Mouse (Mus musculus): ENCODE measurements around the gene Apol9a.

The Apol9a gene

DNA sequence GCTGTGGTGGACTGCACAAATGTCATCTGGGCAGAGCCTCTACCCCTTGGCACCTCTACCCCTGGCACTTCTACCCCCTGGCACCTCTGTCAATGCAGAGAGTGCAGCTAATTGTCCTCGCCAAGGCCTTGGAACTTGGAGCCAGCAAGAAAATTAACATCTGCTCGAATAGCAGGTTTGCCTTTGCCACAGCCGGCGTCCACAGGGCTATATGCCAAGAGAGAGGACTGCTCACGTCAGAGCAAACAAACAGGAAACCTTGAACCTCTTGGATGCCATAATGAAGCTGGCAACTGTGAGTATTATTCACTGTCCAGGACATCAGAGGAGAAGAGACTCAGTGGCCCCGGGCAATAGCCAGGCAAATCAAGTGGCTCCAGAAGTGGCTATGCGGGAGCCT lies 34.0 kb downstream of the Apol9a start:
- no peak for DNase-seq

DNA sequence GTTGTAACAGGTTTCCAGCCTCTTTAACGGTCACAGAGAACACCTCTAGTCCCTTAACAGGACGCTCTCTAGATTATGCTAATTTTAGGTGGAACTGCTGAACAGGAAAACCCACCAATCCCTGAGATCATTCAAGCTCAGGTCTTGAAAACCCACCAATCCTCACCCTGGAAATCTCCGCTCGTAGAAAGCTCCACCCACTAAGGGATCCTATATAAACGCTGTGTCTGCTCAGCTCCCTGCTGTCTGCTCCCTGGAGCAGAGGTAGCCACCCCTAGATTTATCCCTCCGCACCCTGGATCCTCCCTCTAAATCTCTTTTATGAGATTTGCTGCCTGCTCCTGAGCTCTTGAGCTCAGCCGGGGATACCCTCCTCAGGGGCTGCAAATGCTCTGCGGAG lies 40.3 kb downstream of the Apol9a start:
- DNase-seq, result no peak

DNA sequence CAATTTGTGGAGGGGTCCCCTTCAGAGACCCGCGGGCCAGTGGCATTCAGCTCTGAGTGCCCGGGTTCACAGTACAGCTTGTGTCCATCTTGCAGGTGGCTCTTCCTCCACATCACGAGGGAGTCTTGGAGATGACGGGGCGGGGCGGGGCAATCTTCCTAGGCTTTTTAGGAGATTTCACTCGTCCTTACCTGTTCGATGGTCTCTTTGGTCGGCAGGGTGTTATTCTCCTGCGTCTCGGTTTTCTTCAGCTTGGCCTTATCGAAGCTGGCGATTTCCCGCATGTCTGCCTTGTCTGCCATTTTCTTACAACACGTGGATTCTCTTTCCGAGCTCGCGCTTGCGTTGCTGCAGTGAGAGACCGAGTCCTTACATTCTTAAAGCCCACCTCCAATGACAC lies 41.0 kb downstream of the Apol9a start:
- no peak for DNase-seq

DNA sequence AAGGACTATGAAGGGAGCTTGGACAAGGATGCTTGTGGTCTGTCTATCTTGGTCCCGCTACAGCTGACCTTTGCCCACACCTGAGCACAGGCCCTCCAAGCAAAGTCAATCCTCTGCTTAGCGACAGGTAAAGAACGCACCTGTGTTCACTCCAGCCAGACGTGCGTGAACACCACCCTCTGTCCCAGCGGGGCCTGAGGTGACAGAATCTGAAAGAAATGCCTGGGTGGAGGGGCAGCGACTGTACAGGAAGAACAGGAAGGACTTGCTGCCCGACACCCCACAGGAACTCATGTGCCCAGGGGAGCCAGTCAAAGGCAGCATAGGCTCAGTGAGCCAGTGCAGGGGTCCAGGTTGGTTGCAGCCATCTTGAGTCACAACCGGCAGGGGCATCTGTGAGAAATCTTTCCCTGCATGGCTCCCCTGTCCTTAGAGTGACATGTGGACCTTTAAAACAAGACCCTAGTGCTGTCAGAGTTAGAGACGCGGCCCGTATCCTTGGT lies 42.1 kb downstream of the Apol9a start:
- no peak for DNase-seq

DNA sequence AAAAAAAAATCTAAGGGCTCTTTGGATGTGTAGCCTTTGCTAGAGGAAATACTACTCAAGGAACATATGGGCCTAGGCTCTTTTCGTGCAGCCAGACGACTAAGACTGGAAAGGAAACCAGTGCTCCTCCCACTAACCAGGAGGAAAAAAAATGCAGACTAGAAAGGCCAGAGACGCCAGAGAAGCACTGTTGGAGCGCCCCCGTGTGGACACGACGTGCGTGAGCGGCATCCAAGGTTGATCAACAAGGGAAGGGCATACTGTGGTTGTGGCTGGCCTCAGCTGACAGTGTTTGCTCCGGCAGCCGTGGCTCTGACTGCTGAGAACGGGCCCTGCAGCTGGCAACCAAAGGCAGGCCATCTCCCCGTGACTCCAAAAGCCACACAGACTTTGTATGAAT lies 42.8 kb downstream of the Apol9a start:
- DNase-seq, result peak; percentile 94 to 96

DNA sequence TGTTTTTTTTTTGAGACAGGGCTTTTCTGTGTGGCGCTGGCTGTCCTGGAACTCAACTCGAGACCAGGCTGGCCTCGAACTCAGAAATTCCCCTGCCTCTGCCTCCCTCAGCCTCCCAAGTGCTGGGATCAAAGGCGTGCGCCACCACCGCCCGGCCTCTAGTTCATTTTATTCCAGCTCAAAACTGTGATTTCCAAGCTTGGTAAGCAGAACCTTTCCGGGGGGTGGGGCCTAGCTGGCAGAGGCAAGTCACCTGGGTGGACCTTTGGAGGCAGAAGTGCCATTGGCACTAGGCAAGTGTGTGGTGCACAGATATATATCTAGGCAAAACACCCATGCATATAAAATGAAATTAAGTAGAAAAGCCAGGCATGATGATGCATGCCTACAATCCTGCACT lies 43.4 kb downstream of the Apol9a start:
- DNase-seq, result peak; percentile 46 to 48

DNA sequence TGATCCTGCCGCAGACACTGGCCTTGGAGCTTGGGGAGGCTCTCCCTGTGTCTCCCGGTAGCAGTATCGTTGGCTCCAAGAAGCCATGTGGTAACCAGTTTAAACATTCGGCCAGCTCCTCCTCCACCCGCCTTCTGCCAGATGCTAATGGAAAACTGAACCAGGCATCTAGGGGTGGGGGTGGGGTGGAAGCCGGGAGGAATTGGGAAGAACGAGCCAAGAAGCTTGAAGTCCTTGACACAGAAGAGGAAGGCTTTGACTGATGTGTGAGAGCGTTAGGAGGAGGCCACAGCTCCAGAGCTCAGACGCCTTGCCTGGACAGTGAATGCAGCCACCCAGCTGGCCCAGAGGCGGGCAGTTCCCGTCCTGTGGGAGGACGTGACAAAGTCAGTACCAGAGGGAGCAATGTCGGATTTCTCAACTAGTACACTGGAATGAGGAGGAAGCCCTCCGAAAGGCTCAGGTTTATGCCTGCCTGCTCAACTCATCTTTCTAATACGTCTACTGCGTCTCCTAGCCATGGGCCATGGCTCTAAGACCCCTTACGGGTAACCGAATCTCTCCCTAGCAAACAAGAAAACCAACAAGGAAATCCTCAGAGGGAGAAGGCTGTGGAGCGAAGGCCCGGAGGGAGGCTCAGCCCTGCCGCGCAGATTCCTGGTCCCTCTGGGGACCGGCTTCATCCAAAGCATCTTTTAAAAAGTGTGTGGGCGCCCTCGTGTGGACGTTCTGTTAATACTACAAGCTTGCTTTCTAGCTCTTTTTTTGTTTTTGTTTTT lies 44.0 kb downstream of the Apol9a start:
- peak; percentile 75 to 83 for DNase-seq

DNA sequence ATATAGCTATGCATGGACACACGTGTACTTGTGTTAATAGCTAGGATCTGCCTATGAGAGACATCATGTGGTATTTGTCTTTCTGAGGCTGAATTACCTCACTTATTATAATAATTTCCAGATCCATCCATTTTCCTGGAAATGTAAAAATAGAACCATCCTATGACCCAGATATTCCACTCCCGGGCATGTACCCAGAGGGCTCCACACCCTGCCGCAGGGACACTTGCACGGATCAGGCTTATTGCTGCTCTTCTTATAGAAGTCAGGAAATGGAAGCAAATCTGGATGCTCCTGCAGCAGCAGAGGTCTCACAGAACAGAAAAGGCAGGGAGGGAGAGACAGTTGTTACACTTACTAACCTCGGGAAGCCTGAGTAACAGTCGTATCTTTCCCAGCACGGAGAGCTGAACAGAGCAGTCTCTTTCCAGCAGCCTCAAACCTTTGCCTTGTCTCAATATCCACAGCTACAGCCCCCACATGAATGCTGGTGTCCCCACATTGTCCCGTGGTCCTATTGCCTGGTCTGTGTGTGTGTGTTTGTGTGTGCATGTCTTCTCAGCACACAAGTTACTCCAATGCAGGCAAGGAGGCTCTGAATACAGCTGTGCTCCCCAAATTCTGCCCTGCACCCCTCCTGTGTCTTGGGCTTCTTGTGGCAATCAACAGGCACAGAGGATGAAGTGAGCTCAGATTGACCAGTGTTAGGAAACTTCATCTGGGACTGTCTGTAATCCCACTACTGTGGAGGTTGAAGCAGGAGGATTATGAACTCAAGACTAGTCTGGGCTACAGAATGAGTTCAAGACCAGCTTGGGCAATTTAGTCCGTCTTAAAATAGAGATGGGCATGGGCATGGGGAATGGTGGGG lies 45.0 kb downstream of the Apol9a start:
- no peak for DNase-seq

DNA sequence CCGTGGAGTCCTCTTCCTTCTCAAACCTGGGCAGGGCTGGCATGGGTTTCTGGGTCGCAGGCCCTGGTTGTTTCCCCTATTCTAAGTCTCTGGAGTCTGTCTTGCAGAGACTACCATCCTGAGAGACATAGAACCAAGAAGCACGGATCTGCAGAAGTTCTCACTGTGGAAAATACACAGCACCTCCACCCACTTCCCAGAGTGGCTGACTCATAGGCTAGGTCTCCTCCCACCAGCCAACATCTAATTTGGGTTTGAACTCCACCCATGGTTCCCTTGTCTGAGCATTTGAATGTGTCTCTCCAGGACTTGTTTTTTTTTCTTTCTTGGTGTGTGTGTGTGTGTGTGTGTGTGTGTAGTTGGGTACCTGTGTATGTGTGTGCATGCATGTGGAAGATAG lies 46.9 kb downstream of the Apol9a start:
- no peak for DNase-seq

DNA sequence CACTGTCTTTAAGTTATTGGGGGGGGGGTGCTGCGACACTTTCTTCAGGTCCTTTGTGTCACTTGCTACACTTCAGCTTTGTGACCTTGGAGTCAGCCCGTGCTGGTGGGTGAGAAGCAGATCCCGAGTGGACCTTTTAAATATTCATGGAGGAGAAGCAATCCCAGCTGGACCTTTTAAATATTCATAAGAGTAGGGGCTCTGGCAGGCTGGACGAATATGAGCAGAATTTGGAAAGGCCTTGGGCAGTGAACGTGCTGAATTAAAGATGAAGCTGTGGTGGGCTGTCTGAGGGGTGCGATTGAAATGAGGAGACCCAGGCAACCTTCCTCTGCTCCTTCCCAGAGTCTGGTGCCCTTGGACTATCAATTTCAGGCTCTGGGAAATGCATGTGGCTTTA lies 47.4 kb downstream of the Apol9a start:
- DNase-seq, result no peak

DNA sequence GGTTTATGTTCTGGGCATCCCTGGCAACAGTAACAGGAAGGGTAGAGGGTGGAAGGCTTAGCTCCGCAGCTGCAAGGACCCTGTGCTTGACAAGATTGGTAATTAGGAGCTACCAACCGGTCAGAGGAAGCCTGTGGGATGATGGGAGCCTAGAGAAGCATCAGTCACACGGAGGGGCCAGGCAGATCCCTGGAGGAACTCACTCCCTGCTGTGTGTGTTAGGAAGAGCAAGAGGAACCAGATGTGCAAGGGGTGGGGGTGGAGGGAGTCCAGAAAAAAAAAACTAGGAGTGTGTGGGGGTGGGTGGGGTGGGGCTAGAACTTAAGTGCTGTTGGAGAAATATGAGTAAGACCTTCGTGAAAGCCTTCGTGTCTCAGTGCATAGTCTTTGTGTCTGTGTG lies 48.0 kb downstream of the Apol9a start:
- no peak for DNase-seq

DNA sequence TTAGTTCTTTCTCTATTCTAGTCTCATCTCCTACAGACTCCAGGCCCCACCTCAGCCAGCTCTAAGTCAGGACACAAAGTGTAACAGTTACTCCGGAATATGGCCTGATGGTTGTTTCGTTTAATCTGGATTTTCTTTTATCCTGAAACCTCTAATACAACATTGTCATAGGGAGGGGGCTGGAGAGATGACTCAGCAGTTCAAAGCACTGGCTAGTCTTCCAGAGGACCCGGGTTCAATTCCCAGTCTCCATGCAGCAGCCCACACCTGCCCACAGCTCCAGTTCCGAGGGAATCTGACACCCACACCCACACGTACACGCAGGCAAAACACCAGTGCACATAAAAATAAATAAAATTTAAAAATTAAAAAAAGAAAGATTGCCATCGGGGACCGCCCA lies 51.0 kb downstream of the Apol9a start:
- no peak for DNase-seq

DNA sequence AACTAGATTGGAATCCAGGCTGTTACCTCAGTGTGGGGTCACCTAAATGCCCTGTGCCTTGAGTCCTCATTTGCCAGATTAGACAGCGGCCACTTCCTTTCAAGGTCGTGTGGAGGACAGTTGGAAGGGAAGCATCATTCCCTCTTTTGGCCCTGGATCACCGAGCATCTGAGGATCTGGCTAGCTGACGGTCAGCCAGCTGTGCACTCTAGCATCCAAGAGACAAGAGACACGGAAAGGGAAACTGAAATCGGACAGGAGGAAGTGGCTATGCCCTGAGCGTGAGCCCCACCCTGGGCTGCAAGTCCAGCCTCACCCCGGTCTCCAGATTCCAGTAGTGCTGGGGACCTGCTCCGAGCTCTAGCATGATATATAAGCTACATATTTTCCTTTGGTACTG lies 51.4 kb downstream of the Apol9a start:
- DNase-seq, result peak; percentile 39 to 65

DNA sequence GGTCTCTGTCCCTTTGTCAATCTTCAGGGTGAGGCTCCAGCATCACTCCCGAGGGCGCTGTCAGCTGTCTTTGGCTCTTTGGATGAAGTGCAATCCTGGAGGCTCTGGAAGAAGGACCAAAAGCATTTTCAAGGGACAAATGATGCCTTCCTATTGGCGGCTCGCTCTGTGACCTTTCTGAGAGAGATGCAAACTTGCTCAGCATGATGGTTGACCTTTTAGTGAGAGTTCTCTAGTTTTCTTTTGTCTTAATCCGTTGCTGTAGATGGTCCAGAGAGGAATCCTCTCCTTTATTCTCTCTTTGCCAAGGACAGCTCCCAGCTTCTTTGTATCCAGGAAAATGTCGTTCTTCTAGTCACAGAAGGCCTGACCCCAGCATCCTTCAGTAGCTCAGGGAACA lies 51.9 kb downstream of the Apol9a start:
- DNase-seq, result no peak

DNA sequence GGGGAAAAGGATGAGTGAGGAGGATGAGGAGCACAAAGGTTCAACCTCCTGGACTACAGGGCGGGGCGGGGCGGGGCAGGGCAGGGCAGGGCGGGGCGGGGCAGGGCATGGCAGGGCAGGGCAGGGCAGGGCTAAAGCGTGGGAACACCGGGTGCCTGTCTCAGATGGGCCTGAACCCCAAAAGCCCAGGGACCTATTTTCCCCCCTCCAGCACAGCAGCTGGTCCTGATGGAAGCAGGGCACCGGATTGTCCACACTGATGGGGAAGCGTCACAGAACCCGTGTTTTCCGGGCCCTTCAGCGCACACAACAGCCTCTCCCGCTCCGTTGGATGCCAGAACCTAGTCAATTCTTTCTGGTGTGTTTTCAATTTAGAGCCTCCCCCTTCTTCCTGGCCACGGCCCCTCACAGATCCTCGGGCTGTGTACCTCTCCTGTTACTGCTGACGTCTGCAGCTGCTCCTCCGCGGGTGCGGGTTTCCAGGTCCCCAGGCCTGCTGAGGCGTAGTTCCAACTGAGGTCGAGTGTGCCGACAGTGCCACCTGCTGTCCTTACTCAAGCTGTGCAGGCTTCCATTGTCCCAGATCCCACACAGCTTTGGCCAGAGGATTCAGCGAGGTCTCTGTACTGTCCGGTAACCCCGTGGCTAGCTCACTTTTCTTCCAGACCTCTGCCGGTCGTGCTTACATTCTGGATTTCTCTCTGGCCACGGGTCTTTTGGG lies 52.5 kb downstream of the Apol9a start:
- DNase-seq, result peak; percentile 76 to 83

DNA sequence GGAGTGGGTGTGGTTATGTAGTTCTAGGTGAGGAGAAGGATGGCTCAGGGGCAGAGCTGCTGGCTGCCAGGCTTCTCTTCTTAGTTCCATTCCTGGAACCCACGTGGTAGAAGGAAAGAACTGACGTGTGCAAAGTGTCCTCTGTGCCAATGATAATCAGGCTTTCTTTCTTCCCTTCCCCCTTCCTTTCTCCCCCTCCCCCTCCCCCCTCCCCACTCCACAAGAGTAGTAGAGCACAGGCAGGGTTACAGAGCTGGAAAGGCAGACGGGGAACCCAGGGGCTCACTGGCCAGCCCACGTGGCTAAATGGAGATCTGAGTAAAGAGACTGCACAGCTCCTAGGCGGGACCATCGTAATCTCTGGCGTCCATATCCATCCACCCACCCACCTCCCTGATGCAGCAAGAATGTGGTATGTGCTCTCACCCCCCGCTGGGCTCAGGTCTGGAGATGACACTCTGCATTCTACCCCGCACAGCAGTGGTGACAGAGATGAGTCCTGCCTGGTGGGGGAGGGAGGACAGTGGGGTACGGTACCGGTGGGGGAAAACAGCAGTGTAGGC lies 54.6 kb downstream of the Apol9a start:
- no peak for DNase-seq

DNA sequence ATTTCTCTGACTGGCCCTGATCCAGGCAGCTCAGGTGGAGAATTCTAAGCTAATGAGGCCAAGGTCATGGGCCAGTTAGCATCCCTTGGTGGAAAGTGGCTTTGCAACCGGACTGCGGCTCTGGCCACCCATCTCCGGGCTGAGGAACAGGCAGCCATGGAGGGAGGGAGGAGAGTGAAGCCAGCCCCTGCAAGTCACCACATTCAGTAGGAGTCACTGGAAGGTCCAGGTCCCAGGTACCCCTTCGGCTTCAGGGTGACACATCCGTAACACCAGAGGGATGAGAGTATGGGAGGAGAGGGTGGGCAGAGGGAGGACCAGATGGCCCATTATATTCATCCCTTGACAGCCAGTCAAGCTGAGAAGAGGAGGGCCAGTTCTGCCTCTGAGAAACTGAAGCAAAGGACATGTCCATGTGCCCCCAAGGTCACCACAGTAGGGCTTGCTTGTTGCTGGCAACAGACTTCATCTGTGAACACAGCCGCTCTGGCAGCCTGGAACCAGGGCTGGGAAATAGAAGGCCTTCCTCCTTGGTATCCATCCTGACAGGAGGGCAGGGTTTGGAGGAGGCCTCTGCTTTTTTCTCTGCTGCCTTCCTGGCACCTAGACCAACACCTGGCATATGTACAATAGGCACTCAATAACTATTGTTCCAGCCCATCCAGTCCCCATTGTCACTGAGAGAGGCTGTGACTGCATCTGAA lies 55.9 kb downstream of the Apol9a start:
- no peak for DNase-seq

DNA sequence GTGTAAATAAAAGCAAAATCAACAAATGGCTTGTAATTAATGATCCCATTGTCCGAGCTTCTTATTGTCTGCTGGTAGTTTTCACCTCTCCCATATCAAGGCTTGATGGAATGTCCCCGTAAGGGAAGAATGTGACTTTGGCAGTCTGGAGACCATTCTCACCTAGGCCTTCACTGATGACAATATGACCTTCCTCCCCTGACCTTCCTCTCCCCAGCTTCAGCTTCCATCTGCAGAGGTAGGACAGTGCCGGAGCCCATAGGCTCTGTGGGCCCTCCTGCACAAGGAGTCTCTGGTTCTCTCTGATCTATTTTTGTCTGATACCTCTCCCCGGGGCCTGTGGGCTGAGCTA lies 56.5 kb downstream of the Apol9a start:
- DNase-seq, result no peak

Data from kidney, adult 8-10 months (tissue).